Mouse (Mus musculus): ENCODE results near the gene Tmem72. TPM values are rescaled to one million over a fixed set of nuclear protein-coding genes. Genes with fewer than 3 reads are reported as not detected.

The Tmem72 gene
- polyA plus RNA-seq, 1 experiment from 2014 or later = 0.11 TPM

- Histone ChIP-seq H3K27me3 (ENCODE audit: control insufficient read depth, insufficient read depth, low read length) (no peaks in the 10 kb centered on the region), H3K4me3 (ENCODE audit: low read depth, low read length) (no peak overlapping the region), H3K4me2 (ENCODE audit: low read depth, low read length, severe bottlenecking) (no peak overlapping the region), H3K27ac (ENCODE audit: low read depth, low read length) (no peak overlapping the region), H3K36me3 (ENCODE audit: control insufficient read depth, insufficient read depth, low read length) (no peaks in the 10 kb centered on the region), H3K9ac (ENCODE audit: low read length) (no peak overlapping the region), H3K9me3 (ENCODE audit: control insufficient read depth, low read length) (no peaks in the 10 kb centered on the region), H3K4me1 (replicated peaks; ENCODE audit: control insufficient read depth, insufficient read depth, low read length) (no peaks in the 10 kb centered on the region)
- WGBS = 93% methylated on average over 4 of the region's 4 CpGs
- no peak for DNase-seq (ENCODE audit: low spot score)
- no peak for ATAC-seq (replicated peaks; ENCODE audit: low FRiP score)
Measured at GRCm38 (mm10) chr6:116718920-116719319, 2.2 kb upstream of the Tmem72 start.

DNA sequence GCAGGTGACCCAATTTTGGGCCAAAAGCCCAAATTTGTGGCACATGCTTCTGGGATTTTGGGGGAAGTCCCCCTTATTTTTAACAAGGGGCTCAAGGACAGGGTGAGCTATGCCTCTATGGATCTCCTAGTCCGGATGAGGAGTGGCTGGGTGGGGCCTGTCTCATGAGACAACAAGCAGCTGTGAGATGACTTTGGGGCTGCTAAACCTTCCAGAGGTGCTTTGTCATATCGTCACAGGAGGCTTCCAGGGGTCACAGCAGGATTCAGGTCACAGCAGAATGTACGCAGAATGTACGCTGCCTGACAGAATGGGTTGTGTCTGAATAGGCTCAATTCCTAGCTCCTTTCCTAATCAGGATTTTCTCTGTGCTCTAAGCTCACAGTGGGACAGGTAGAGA, 1.6 kb upstream of the Tmem72 start:
- Histone ChIP-seq H3K4me1 (replicated peaks; ENCODE audit: control insufficient read depth, insufficient read depth, low read length) (no peaks in the 10 kb centered on the region), H3K27me3 (ENCODE audit: control insufficient read depth, insufficient read depth, low read length) (no peaks in the 10 kb centered on the region), H3K9me3 (ENCODE audit: control insufficient read depth, low read length) (no peaks in the 10 kb centered on the region), H3K4me3 (ENCODE audit: low read depth, low read length) (no peak overlapping the region), H3K4me2 (ENCODE audit: low read depth, low read length, severe bottlenecking) (no peak overlapping the region), H3K27ac (ENCODE audit: low read depth, low read length) (no peak overlapping the region), H3K9ac (ENCODE audit: low read length) (no peak overlapping the region), H3K36me3 (ENCODE audit: control insufficient read depth, insufficient read depth, low read length) (no peaks in the 10 kb centered on the region)
- no peak for ATAC-seq (replicated peaks; ENCODE audit: low FRiP score)
- WGBS = 80% methylated on average over 4 of the region's 4 CpGs
- DNase-seq (ENCODE audit: low spot score) = no peak

GRCm38 (mm10) chr6:116717851-116718250, 1.1 kb upstream of the Tmem72 start:
- Histone ChIP-seq H3K9me3 (ENCODE audit: control insufficient read depth, low read length) (no peaks in the 10 kb centered on the region), H3K4me2 (ENCODE audit: low read depth, low read length, severe bottlenecking) (no peak overlapping the region), H3K4me1 (replicated peaks; ENCODE audit: control insufficient read depth, insufficient read depth, low read length) (no peaks in the 10 kb centered on the region), H3K27me3 (ENCODE audit: control insufficient read depth, insufficient read depth, low read length) (no peaks in the 10 kb centered on the region), H3K9ac (ENCODE audit: low read length) (no peak overlapping the region), H3K36me3 (ENCODE audit: control insufficient read depth, insufficient read depth, low read length) (no peaks in the 10 kb centered on the region), H3K27ac (ENCODE audit: low read depth, low read length) (no peak overlapping the region), H3K4me3 (ENCODE audit: low read depth, low read length) (no peak overlapping the region)
- WGBS = 91% methylated on average over 7 of the region's 7 CpGs
- DNase-seq (ENCODE audit: low spot score) (no peak), ATAC-seq (replicated peaks; ENCODE audit: low FRiP score) (no peak)

- DNase-seq (ENCODE audit: low spot score) = no peak
- Histone ChIP-seq H3K9ac (ENCODE audit: low read length) (no peak overlapping the region), H3K4me2 (ENCODE audit: low read depth, low read length, severe bottlenecking) (no peak overlapping the region), H3K27ac (ENCODE audit: low read depth, low read length) (no peak overlapping the region), H3K9me3 (ENCODE audit: control insufficient read depth, low read length) (no peaks in the 10 kb centered on the region), H3K36me3 (ENCODE audit: control insufficient read depth, insufficient read depth, low read length) (no peaks in the 10 kb centered on the region), H3K4me3 (ENCODE audit: low read depth, low read length) (no peak overlapping the region), H3K4me1 (replicated peaks; ENCODE audit: control insufficient read depth, insufficient read depth, low read length) (no peaks in the 10 kb centered on the region), H3K27me3 (ENCODE audit: control insufficient read depth, insufficient read depth, low read length) (no peaks in the 10 kb centered on the region)
- no peak for ATAC-seq (replicated peaks; ENCODE audit: low FRiP score)
- WGBS = 82% methylated on average over 2 of the region's 2 CpGs
Measured at GRCm38 (mm10) chr6:116715166-116715565, 1.5 kb downstream of the Tmem72 start.

- no peaks in the 10 kb centered on the region for H3K9me3 ChIP-seq (ENCODE audit: control insufficient read depth, low read length)
- no peak for DNase-seq (ENCODE audit: low spot score)
- H3K9ac ChIP-seq (ENCODE audit: low read length) = no peak overlapping the region
- WGBS = 87% methylated on average over 5 of the region's 5 CpGs
- H3K4me3 ChIP-seq (ENCODE audit: low read depth, low read length) = no peak overlapping the region
- no peaks in the 10 kb centered on the region for H3K36me3 ChIP-seq (ENCODE audit: control insufficient read depth, insufficient read depth, low read length)
- H3K27ac ChIP-seq (ENCODE audit: low read depth, low read length) = no peak overlapping the region
- ATAC-seq (replicated peaks; ENCODE audit: low FRiP score) = no peak
- no peaks in the 10 kb centered on the region for H3K4me1 ChIP-seq (replicated peaks; ENCODE audit: control insufficient read depth, insufficient read depth, low read length)
- H3K27me3 ChIP-seq (ENCODE audit: control insufficient read depth, insufficient read depth, low read length) = no peaks in the 10 kb centered on the region
- no peak overlapping the region for H3K4me2 ChIP-seq (ENCODE audit: low read depth, low read length, severe bottlenecking)
Measured at GRCm38 (mm10) chr6:116714576-116714975, 2.1 kb downstream of the Tmem72 start.

- WGBS = 88% methylated on average over 3 of the region's 3 CpGs
Measured at GRCm38 (mm10) chr6:116713966-116714365, 2.7 kb downstream of the Tmem72 start.

DNA sequence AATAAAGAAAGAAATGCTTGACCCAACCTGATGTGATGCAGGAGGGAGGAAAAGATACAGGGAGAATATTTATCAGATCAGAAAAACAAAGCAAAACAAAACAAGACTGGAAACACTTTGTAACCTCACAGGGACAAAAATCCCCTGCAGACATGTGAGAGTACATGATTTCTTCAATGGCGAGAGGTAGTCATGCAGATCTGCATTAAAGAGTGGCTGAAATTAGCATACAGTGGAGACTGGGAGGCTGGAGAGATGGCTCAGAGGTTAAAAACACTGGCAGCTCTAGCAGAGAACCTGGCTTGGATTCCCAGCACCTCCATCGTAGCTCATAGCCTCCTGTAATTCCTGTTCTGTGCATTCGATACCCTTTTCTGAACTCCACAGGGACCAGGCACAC, 4.2 kb downstream of the Tmem72 start:
- Histone ChIP-seq H3K4me2 (ENCODE audit: low read depth, low read length, severe bottlenecking) (no peak overlapping the region), H3K4me1 (replicated peaks; ENCODE audit: control insufficient read depth, insufficient read depth, low read length) (no peaks in the 10 kb centered on the region), H3K9me3 (ENCODE audit: control insufficient read depth, low read length) (no peaks in the 10 kb centered on the region), H3K4me3 (ENCODE audit: low read depth, low read length) (no peak overlapping the region), H3K36me3 (ENCODE audit: control insufficient read depth, insufficient read depth, low read length) (no peaks in the 10 kb centered on the region), H3K27ac (ENCODE audit: low read depth, low read length) (no peak overlapping the region), H3K9ac (ENCODE audit: low read length) (no peak overlapping the region), H3K27me3 (ENCODE audit: control insufficient read depth, insufficient read depth, low read length) (no peaks in the 10 kb centered on the region)
- WGBS = 83% methylated on average over 3 of the region's 3 CpGs
- ATAC-seq (replicated peaks; ENCODE audit: low FRiP score) = no peak
- no peak for DNase-seq (ENCODE audit: low spot score)

More at GRCm38 (mm10) chr6:116713966-116714365, 2.7 kb downstream of the Tmem72 start:
- Histone ChIP-seq H3K4me2 (ENCODE audit: low read depth, low read length, severe bottlenecking) (no peak overlapping the region), H3K27ac (ENCODE audit: low read depth, low read length) (no peak overlapping the region), H3K4me1 (replicated peaks; ENCODE audit: control insufficient read depth, insufficient read depth, low read length) (no peaks in the 10 kb centered on the region), H3K36me3 (ENCODE audit: control insufficient read depth, insufficient read depth, low read length) (no peaks in the 10 kb centered on the region), H3K27me3 (ENCODE audit: control insufficient read depth, insufficient read depth, low read length) (no peaks in the 10 kb centered on the region), H3K4me3 (ENCODE audit: low read depth, low read length) (no peak overlapping the region), H3K9me3 (ENCODE audit: control insufficient read depth, low read length) (no peaks in the 10 kb centered on the region), H3K9ac (ENCODE audit: low read length) (no peak overlapping the region)
- no peak for ATAC-seq (replicated peaks; ENCODE audit: low FRiP score)
- DNase-seq (ENCODE audit: low spot score) = no peak

- H3K27me3 ChIP-seq (ENCODE audit: control insufficient read depth, insufficient read depth, low read length) = no peaks in the 10 kb centered on the region
- WGBS = 38% methylated on average over 5 of the region's 5 CpGs
- H3K4me1 ChIP-seq (replicated peaks; ENCODE audit: control insufficient read depth, insufficient read depth, low read length) = no peaks in the 10 kb centered on the region
- DNase-seq (ENCODE audit: low spot score) (no peak), ATAC-seq (replicated peaks; ENCODE audit: low FRiP score) (no peak)
- no peaks in the 10 kb centered on the region for H3K36me3 ChIP-seq (ENCODE audit: control insufficient read depth, insufficient read depth, low read length)
- H3K9ac ChIP-seq (ENCODE audit: low read length) = no peak overlapping the region
- no peak overlapping the region for H3K4me2 ChIP-seq (ENCODE audit: low read depth, low read length, severe bottlenecking)
- no peaks in the 10 kb centered on the region for H3K9me3 ChIP-seq (ENCODE audit: control insufficient read depth, low read length)
- H3K4me3 ChIP-seq (ENCODE audit: low read depth, low read length) = no peak overlapping the region
- no peak overlapping the region for H3K27ac ChIP-seq (ENCODE audit: low read depth, low read length)
Measured at GRCm38 (mm10) chr6:116712062-116712461, 4.7 kb downstream of the Tmem72 start.

DNA sequence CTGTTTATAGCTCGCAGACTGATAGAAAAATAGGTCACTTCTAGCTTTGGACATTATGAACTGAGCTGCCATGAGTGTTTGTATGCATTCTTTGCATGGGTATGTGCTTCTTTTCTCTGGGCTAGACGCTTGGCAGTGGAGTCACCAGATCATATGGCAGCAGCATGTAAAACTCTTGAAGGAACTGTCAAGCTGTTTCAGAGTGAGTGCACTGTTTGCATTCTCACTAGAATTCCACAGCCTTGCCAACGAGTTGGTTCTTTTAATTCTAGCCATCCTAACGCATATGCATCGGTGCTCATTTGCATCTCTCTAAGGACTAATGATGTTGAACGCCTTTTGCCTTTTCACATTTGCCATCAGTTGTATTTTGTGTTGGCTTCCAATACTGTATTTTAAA, 12.4 kb downstream of the Tmem72 start:
- H3K4me2 ChIP-seq (ENCODE audit: low read depth, low read length, severe bottlenecking) = no peak overlapping the region
- H3K36me3 ChIP-seq (ENCODE audit: control insufficient read depth, insufficient read depth, low read length) = no peaks in the 10 kb centered on the region
- H3K4me3 ChIP-seq (ENCODE audit: low read depth, low read length) = no peak overlapping the region
- H3K27ac ChIP-seq (ENCODE audit: low read depth, low read length) = no peak overlapping the region
- 71% methylated on average over 6 of the region's 6 CpGs for WGBS
- no peak for ATAC-seq (replicated peaks; ENCODE audit: low FRiP score)
- H3K27me3 ChIP-seq (ENCODE audit: control insufficient read depth, insufficient read depth, low read length) = no peaks in the 10 kb centered on the region
- H3K9ac ChIP-seq (ENCODE audit: low read length) = no peak overlapping the region
- H3K4me1 ChIP-seq (replicated peaks; ENCODE audit: control insufficient read depth, insufficient read depth, low read length) = no peaks in the 10 kb centered on the region
- DNase-seq (ENCODE audit: low spot score) = no peak
- no peaks in the 10 kb centered on the region for H3K9me3 ChIP-seq (ENCODE audit: control insufficient read depth, low read length)
